Mouse (Mus musculus): ENCODE results near the gene Lipn. TPM values are rescaled to one million over a fixed set of nuclear protein-coding genes. Genes with fewer than 3 reads are reported as not detected.

Gene Lipn
- not detected in 2 replicates for polyA plus RNA-seq (2012)

DNA sequence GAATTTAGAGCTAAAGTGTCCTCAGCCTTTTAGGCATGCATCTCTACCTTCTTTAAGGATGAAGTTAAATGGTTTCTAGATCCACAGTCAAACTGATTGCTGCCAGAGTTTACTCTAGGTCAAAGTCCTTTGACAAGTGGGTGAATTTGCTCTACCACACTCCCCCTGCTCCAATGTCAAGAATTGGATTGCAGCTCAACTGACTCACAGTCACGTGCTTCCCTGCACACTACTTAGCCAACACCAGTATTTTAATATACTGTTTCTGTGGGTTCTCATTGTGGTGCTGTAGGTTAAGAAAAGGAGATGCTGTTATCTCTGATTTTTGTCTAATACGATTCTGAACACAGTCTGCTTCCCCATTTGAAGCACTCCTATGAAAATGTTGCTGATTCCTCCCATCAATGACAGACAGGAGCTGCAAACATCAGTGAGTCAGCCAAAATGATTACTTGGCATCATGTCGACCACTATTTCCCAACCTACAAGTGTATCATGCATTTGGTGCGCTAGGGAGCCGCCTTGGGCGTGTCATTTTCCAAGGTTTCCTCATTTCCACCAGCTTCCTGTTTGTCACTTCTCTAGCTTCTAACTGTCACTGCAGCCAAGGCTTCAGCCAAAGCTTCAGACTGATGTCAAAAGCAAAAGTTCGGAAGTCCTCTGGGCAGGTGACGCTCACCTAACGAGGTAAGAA is at the start of gene Lipn:
TSS of gene Lipn (plus strand) at position 580 of the 694 bp plus-strand sequence.
- TF ChIP-seq GATA1 (IDR thresholded peaks at IDR 0.05; ENCODE audit: low read length), result no peak

DNA sequence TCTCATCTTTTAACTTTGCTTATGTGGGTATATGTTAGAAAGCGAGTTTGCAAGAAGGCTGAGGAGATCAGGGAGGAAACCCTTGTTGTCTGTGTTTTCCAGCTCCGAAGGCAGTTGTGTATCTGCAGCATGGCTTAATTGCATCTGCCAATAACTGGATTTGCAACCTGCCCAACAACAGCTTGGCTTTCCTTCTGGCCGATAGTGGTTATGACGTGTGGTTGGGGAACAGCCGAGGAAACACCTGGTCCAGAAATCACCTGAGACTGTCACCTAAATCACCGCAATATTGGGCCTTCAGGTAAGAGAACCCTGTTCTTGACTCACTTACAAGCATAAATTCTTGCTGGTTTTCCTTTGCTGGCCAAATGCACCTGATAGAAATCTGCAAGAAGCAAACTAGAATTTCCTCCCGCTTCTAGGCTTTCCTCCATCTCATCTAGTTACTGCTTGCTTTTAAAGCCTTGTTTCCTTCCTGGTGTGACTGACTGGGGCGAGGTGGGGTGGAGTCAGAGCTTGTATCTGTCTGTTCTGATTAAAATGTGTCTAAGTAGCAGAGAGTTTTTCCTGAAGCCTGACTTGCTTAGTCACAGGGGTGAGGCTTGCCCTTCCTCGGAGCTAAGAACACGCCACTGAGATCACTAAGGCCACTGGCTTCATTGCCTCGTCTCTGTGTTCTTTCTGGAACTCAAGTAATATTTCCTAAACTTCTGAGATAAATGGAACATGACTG is 45.6 kb upstream of the Lipn start:
- TF ChIP-seq GATA1 (IDR thresholded peaks at IDR 0.05; ENCODE audit: low read length), result no peak

DNA sequence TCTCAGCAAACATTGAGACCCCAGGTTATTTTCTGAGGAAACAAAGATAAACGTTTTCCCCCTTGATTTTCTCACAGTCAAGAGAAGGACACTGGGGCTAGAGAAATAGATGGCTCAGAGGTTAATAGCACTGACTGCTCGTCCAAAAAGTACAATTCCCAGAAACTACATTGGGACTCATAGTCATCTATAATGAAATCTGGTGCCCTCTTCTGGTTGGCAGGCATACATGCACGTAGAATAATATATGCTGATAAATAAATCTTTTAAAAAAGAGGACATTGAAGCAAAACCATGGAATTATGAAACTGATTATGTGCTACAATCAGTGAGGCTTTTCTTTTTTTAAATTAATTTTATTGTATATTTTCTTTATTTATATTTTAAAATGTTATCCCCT is 44.4 kb upstream of the Lipn start:
- no peak for TF ChIP-seq GATA1 (IDR thresholded peaks at IDR 0.05; ENCODE audit: low read length)

DNA sequence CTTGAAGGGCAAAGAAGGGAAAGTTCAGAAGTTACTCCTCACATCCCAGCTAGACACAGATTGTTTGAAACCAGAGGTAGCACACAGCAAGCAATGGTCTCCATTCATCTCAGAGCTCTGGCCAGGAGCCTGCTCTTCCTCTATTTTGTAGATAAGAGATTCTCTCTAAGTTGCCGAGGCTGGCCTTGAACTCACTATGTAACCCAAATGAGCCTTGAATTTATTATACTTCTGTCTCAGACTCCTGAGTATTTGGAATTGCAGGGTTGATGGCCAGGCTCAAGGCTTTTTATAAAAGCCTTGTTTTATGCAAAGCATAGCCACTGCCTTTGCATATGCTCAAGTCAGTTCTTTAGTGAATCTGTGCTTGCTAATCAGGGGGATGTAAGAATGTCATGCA is 27.4 kb upstream of the Lipn start:
- TF ChIP-seq GATA1 (IDR thresholded peaks at IDR 0.05; ENCODE audit: low read length), result no peak

DNA sequence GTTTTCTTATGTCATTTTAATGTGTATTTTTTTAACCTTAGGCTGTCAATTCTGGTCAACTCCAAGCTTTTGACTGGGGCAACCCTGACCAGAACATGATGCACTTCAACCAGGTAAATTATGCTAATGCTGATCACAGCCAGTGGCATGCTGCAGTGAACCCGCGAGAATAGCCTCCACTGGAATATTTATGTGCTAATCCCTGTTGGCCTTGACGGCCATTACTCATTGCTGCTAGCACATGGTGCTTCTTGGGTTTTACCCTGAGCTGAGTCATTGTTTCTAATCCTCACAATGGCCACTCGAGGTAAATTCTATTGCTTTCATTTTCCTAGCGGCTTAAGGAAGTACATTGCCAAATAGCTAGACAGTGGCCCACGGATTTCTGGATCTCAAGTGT is 24.1 kb upstream of the Lipn start:
- TF ChIP-seq GATA1 (IDR thresholded peaks at IDR 0.05; ENCODE audit: low read length), result no peak

DNA sequence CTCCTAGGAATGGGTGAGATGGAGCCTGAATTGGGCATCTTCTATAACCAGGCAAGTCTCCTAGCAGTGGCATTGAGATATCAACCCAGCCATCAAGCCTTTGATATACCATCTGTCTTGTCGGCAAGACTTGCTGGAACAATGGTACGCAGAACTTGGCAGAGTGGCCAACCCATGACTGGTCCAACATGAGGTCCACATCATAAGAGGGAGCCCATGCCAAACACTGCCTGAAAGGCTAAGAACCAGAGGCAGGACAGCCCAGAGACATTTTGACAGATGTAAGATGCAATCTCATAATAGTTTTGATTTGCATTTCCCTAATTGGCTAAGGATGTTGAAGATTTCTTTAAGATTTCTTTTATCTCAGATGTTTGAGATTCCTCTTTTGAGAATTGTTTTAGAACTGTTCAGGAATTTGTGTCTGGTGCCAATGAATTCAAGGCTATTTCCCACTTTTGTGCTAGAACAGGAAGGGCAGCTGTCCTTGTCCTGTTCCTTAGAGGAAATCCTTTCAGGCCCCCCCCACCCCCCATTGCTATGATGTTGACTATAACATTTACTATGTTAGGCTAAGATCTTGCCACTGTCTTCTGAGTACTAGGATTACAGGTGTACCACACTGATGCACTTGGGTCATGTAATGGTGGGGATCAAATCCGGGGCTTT is 17.7 kb upstream of the Lipn start:
- no peak for TF ChIP-seq GATA1 (IDR thresholded peaks at IDR 0.05; ENCODE audit: low read length)

DNA sequence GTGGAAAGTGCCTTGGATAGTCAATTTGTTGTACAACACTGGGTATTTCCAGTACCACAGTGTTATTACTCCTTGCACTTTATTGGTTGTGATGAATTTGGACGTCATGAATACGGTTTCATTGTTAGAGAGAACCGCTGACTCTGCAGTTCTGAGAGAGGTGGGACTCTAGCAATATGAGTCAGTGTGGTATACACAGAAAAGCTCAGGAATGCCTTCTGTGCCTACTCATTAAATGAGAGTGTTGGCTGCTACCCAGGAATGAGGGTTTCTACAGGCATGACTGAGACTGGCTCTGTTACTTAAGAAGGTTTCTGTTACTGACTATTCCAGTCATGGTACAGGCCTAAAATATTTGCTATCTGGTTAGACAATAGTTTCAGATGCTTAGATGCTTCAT is 15.7 kb upstream of the Lipn start:
- no peak for TF ChIP-seq GATA1 (IDR thresholded peaks at IDR 0.05; ENCODE audit: low read length)

DNA sequence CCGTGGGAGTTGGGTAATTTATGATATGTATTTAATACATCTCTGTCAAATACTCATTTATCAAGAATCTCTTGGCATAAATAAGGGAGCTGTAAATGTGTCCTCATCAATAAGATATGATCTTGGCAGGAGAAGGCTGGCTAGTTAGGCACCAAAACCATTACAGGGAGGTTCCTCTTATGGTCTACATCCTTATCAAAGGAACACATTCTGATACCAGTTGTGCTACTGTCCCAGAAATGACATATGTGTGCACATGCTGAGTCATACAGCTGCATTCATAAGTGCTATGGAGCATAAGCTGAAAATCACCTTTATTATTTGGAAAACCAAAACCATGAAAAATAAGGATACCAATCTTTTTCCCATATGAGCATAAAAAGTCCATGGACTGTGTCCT is 3.6 kb upstream of the Lipn start:
- no peak for TF ChIP-seq GATA1 (IDR thresholded peaks at IDR 0.05; ENCODE audit: low read length)

DNA sequence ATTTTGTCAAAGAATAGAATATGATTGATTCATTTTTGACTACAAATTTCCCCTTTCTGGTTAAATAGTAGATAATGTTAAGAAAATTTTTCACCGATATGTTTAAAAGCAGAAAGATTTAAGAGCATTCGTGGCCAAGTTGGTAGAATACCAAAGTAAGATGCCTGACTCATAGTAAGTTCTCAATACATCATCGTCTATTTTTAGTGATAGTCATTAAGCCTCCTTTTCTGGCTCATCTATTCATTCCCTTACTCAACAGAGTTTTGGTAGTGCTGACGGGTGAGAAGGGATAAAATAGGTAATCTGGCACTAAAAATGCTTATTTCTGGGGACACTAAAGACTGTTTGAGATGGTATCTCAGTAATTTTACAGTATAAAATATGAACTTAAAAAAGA is 3.1 kb upstream of the Lipn start:
- TF ChIP-seq GATA1 (IDR thresholded peaks at IDR 0.05; ENCODE audit: low read length), result no peak

DNA sequence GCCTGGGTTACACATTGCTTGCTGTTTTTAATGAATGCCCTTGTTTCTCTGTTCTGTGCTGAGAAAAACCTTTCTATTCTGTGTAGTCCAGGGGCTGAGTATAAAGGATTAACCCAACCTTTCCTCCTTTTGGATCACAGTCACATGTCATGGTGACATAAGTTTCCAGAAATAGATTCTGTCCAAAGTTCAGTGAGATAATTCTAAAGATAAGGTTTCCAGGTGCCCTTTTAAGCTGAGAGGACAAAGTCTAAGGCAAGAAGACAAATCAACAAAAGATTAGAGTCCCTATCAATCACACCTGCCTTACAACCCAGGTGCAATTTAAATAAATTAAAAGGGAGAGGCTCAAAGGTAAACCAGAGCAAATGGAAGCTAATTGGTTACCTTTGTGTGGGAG is 7.1 kb downstream of the Lipn start:
- TF ChIP-seq GATA1 (IDR thresholded peaks at IDR 0.05; ENCODE audit: low read length), result no peak

DNA sequence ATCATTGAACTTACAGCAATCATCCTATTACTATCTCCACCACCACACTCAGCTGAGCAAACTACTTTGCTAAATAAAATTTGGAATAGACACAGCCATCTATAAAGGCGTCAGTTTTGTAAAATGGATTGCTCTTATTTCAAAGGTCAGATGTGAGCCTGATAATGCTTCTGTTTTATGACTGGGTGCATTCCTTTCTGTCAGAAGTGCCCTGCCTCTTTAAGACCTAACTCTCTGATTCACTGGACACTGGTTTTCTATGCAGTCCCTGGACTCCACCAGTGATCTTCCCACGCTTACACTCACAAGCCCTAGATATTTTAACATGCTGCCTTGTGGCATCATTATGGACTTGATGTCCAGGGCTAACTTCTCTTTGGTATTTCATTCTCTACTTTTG is 11.0 kb downstream of the Lipn start:
- TF ChIP-seq GATA1 (IDR thresholded peaks at IDR 0.05; ENCODE audit: low read length), result no peak

DNA sequence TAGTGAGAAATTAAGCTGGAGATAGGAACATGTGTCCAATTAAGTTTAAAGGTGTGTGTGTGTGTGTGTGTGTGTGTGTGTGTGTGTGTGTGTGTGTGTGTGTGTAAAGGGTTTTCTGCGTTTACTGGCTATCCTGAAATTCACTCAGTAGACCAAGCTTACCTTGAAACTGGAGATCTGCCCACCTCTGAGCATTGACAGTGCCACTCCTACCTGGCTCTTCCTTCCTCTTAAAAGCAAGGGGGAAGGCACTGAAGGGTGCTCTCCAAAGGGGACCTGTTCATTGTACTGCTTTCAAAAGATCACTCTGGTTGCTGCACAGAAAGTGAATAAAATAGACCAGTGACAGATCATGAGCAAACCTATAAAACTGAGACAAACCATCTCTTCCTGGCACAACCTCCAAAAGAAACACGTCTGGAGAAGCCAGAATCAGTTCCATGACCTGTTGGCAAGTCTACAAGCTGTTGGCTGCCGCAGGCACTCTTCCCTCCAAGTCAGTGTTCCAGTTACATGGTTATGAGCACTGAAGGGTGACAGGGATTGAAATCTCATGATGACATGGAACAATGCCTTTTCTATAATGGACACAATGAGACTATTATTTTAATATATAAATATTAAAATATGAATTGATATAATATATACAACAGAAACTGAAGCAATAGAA is 22.0 kb downstream of the Lipn start:
- TF ChIP-seq GATA1 (IDR thresholded peaks at IDR 0.05; ENCODE audit: low read length), result no peak

DNA sequence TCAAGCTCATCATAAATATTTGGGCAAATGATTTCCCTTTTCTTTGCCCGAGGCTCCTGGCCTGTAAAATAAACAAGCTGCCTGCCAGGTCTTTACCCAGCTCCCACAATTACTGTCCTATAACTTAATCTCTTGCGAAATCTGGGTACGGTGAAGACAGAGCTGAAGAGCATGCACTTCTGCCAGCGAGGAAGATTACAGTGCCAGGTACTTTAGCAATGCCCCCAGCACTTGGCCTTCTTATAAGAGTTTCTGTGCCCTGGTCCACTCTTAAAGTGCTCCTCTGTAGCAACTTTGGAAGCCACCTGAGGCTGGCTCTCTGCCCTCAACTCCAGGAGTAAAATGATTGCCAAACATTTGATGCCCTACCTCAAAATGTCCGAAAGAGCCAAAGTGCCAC is 28.2 kb downstream of the Lipn start:
- TF ChIP-seq GATA1 (IDR thresholded peaks at IDR 0.05; ENCODE audit: low read length), result no peak

DNA sequence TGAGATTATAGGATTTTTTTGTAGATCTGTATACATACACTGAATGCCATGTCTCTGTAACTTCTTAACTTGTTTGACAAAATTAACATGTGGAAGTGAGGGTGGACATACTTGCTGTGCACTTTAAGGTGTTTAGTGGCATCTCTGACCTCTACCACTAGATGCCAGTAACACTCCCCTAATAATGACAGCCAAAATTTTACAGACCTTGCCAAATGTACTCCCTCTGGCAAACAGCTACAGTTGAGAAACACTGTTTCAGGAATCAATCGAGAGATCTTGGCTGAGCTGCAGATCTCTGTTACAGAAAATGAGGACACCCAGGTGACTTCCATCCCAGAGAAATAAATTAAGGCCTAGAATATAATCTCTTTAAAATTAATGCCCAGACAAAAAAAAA is 29.1 kb downstream of the Lipn start:
- TF ChIP-seq GATA1 (IDR thresholded peaks at IDR 0.05; ENCODE audit: low read length), result no peak

DNA sequence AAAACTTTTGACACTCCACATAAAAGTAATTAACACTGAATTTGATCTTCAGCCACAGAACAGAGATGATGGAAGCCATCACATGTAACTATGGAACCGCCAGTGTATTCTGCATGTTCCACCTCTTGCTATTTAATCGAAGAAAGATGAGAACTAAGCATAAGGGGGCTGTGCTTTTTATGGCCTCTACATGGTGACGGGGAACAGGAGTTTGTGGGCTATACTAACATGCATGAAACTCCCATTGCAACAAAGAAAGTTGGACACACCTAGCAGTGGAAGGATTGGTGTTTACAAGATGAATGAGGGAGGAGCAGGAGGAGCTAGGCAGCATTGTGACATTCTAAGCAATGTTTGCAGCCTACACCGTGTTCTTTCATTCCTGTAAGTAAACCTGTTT is 33.5 kb downstream of the Lipn start, which contains the start of gene Lipm:
TSS of gene Lipm (plus strand) at position 301 of the 400 bp plus-strand sequence.
- no peak for TF ChIP-seq GATA1 (IDR thresholded peaks at IDR 0.05; ENCODE audit: low read length)

DNA sequence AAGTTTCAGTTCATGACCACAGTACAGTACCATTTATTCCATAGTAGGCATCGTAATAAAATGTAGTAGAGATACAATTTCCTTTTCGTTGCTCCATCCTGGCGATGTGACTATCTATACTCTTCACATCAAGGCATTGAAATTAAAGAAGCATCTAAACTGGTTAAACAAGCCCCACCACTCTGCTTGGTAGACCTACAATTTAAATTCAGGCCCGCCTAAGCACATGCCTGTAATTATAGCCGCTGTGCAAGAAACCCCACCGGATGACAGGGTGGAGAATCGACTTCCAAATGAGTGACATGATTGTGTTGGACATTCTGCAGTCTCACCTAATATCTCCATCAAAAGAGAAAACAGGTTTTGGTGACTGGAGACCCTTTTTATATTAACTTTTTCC is 34.7 kb downstream of the Lipn start:
- no peak for TF ChIP-seq GATA1 (IDR thresholded peaks at IDR 0.05; ENCODE audit: low read length)

Data from G1E-ER4 (cell line).